ENCODE assay signal across 1 mouse cellular context in the genomic region with DNA sequence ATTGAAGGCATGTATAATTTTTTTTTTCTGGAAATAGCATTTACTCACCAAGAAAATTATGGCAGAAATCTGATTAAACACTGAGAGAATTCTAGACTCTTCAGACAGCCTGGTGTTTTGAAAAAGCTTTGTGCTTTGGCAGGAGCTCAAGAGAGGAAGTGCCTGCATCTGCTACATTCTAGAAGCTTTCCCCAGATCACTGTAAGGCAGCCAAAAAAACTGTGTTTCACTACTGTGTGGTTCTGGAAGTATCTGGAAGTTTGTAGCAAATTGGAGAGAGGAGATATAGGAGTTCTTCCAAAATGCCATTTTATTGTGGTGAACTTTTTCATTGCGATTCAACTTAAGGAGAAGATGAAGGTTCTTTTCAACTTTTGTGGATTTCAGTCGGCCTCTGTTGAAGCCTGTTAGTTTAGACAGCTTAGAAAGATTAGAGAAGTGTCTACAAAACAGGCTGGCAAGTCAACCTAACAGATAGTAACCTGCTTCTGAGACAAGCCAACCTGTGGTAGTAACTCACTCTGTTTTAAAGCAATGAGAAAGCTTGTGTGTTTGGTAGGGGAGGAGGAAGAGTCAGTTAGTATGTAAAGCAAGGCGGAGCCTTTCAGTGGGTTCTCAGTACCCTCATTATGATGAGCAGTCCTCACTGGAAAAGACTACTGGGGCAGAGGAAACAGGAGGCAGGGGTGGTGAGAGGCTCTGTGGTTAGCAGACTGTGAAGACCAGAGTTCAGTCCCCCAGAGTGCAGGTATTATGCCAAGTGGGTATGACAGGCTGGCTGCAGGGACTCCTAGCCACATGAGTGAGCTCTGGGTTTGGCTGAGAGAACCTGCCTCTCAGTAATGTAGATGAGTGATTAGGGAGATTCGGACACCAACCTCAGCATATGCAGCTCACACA.
TF ChIP-seq lines count a peak whose summit lies in the region.

No protein-coding gene starts in this region.

TF ChIP-seq in MEL, 35 proteins besides CTCF, POLR2A, EP300 and RAD21 (continued from another document):
- TF ChIP-seq CHD1 (IDR thresholded peaks at IDR 0.05; ENCODE audit: low read depth, low read length) (no peak), SIN3A (IDR thresholded peaks at IDR 0.05; ENCODE audit: low read length) (peak; percentile 45)
